Mouse (Mus musculus): ENCODE results near the gene Cyp2j6.

DNA sequence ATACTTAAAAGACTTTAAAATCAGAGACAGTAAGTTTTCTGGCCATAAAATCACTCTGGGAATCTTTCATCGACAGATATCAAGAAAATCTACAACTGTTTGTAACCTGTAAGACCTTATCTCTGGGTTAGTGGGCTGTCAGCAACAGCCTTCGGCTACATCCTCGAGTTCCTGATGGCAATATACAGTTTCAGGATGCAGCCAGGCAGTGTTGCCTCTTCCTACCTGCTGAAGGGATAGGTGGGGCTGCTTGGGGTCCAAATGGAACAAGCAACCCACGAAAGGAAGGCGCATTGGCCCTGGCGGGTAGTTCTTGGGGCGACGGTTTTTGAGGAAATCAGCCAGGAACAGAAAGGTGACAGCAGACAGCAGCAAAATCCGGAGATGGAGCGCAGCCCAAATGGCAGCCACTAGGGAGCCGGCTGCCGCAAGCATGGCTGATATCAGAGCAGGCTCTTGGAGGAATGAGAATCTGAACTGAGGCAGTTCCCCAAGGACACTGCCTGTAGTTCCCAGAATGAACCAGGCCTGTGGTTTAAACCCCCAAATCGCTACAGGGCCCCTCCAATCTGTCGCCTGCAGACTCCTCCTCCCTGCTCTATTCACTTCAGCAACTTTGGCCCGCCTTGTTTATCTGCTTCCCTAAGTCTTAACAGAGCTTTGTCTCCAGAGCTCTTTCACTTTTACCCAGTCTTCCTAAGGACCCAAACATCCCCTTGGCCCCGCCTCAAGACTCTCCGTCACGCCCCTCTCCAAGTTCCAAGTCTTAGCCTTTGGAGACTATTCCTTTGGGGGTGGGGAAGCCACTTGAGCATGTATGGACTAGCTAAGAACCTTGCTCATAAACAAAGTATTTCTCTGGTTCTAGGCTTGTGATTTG, 37.7 kb upstream of the Cyp2j6 start, which contains the start of gene Cyp2j9:
- TF ChIP-seq POLR2A (IDR thresholded peaks at IDR 0.05; ENCODE audit: control insufficient read depth in 1 of 2, insufficient read depth in 1 of 2, low read depth in 1 of 2, low read length in 2 of 2, poor library complexity in 1 of 2) (no peak), JUND (IDR thresholded peaks at IDR 0.05; ENCODE audit: low read depth, low read length) (no peak), CTCF (IDR thresholded peaks at IDR 0.05 in 2 of 3, conservative IDR thresholded peaks at IDR 0.05 in 1 of 3; ENCODE audit: control insufficient read depth in 1 of 3, insufficient read depth in 1 of 3, low read depth in 2 of 3, low read length in 3 of 3, poor library complexity in 1 of 3, severe bottlenecking in 1 of 3) (no peak), EP300 (IDR thresholded peaks at IDR 0.05; ENCODE audit: low read depth in 1 of 2, low read length in 2 of 2) (no peak), NELFE (IDR thresholded peaks at IDR 0.05; ENCODE audit: low read depth, low read length) (no peak), ELF1 (IDR thresholded peaks at IDR 0.05; ENCODE audit: low read depth, low read length) (no peak), GATA1 (IDR thresholded peaks at IDR 0.05; ENCODE audit: low read depth, low read length) (no peak), SMC3 (IDR thresholded peaks at IDR 0.05; ENCODE audit: low read depth, low read length) (no peak), MAX (IDR thresholded peaks at IDR 0.05; ENCODE audit: low read length) (no peak), SIN3A (IDR thresholded peaks at IDR 0.05; ENCODE audit: low read length) (no peak), NRF1 (IDR thresholded peaks at IDR 0.05; ENCODE audit: insufficient read depth, low read depth, low read length, poor library complexity, severe bottlenecking) (no peak), RAD21 (IDR thresholded peaks at IDR 0.05; ENCODE audit: low read depth, low read length) (no peak), E2F4 (IDR thresholded peaks at IDR 0.05; ENCODE audit: borderline replicate concordance, low read depth, low read length) (no peak), RCOR1 (IDR thresholded peaks at IDR 0.05; ENCODE audit: low read depth, low read length) (no peak)

Data from MEL (cell line).